Mouse (Mus musculus) small intestine, adult 2 months (tissue): ENCODE data around the gene Cdk5.

ENCODE experiments used
- CTCF ChIP-seq: fragments of 200-500 bp; IDR thresholded peaks from 2 replicates; pipeline ENCODE4 v1.5.1; 2012; ENCODE audit warnings: low read depth, mild to moderate bottlenecking, control low read depth, inconsistent platforms, low read length, moderate library complexity, mixed read lengths; ENCODE audit not compliant: insufficient replicate concordance, insufficient read length; ENCODE audit errors: extremely low read depth
- POLR2A ChIP-seq: fragments of 200-500 bp; IDR thresholded peaks from 2 replicates; pipeline ENCODE4 v1.6.1; 2012; ENCODE audit warnings: low read depth, mild to moderate bottlenecking, control low read depth, inconsistent platforms, low read length, moderate library complexity

- TF ChIP-seq CTCF (no peak), POLR2A (no peak)
These were observed 2.7 kb upstream of the Cdk5 start for GRCm38 (mm10) chr5:24426037-24426432.
